Mouse (Mus musculus): ENCODE measurements at regions not wholly inside any gene's neighbourhood (a gene's known extent, or its start where the extent isn't known, plus 50 kb on each side); places are given as distances from the start of the nearest gene placed in this dataset.

- WGBS = 66% methylated on average over 4 of the region's 4 CpGs
- H3K4me1 ChIP-seq = no peaks in the 10 kb centered on the region
These were observed 68.9 kb downstream of the Tbx3 start for GRCm38 (mm10) chr5:119739386-119739785.

GRCm38 (mm10) chr5:119741116-119741515, 70.6 kb downstream of the Tbx3 start:
- WGBS = 10% methylated on average over 6 of the region's 6 CpGs
- Histone ChIP-seq H3K9ac (no peak overlapping the region), H3K9me3 (no peaks in the 10 kb centered on the region), H3K36me3 (no peaks in the 10 kb centered on the region), H3K4me2 (replicated peaks) (no peak overlapping the region), H3K27me3 (replicated peaks) (no peaks in the 10 kb centered on the region; the same call in 1 of the 2 replicates), H3K27ac (no peak overlapping the region), H3K4me1 (no peaks in the 10 kb centered on the region), H3K4me3 (no peak overlapping the region)
- no peak for ATAC-seq (ENCODE audit: low FRiP score, low read depth)

More at GRCm38 (mm10) chr5:119739386-119739785, 68.9 kb downstream of the Tbx3 start:
- H3K4me2 ChIP-seq (replicated peaks) = no peak overlapping the region
- no peaks in the 10 kb centered on the region; the same call in 1 of the 2 replicates for H3K27me3 ChIP-seq (replicated peaks)
- H3K27ac ChIP-seq = no peak overlapping the region
- no peaks in the 10 kb centered on the region for H3K36me3 ChIP-seq
- no peaks in the 10 kb centered on the region for H3K9me3 ChIP-seq
- no peak overlapping the region for H3K9ac ChIP-seq
- ATAC-seq (ENCODE audit: low FRiP score, low read depth) = no peak
- H3K4me3 ChIP-seq = no peak overlapping the region

- peaks cover 21% of the 10 kb centered on the region for H3K27me3 ChIP-seq (replicated peaks)
- WGBS = 84% methylated on average over 10 of the region's 10 CpGs
- H3K36me3 ChIP-seq = no peaks in the 10 kb centered on the region
- H3K9ac ChIP-seq = no peak overlapping the region
- ATAC-seq (ENCODE audit: low FRiP score, low read depth) = no peak
- H3K4me2 ChIP-seq (replicated peaks) = no peak overlapping the region
- no peaks in the 10 kb centered on the region for H3K9me3 ChIP-seq
- no peak overlapping the region for H3K27ac ChIP-seq
- H3K4me1 ChIP-seq = peaks cover 1% of the 10 kb centered on the region
- H3K4me3 ChIP-seq = no peak overlapping the region
These were observed 73.3 kb downstream of the Tbx3 start for GRCm38 (mm10) chr5:119743733-119744132.

- no peak overlapping the region for H3K4me2 ChIP-seq (replicated peaks)
- WGBS = 71% methylated on average over 10 of the region's 10 CpGs
These were observed 76.6 kb downstream of the Tbx3 start for GRCm38 (mm10) chr5:119747038-119747437.

GRCm38 (mm10) chr5:119748667-119749066, 78.2 kb downstream of the Tbx3 start:
- WGBS = under 1% methylated on average over 21 of the region's 21 CpGs
- H3K27ac ChIP-seq = no peak overlapping the region
- H3K4me1 ChIP-seq = peaks cover 7% of the 10 kb centered on the region
- peak overlapping the region; percentile 46 for H3K4me2 ChIP-seq (replicated peaks)
- H3K9ac ChIP-seq = no peak overlapping the region
- H3K9me3 ChIP-seq = no peaks in the 10 kb centered on the region
- no peak overlapping the region for H3K4me3 ChIP-seq
- H3K27me3 ChIP-seq (replicated peaks) = peaks cover 45% of the 10 kb centered on the region
- no peaks in the 10 kb centered on the region for H3K36me3 ChIP-seq
- ATAC-seq (ENCODE audit: low FRiP score, low read depth) = no peak

More at GRCm38 (mm10) chr5:119747038-119747437, 76.6 kb downstream of the Tbx3 start:
- H3K27me3 ChIP-seq (replicated peaks) = peaks cover 45% of the 10 kb centered on the region
- H3K4me1 ChIP-seq = peaks cover 7% of the 10 kb centered on the region
- H3K9ac ChIP-seq = no peak overlapping the region
- ATAC-seq (ENCODE audit: low FRiP score, low read depth) = no peak
- no peak overlapping the region for H3K4me3 ChIP-seq
- no peaks in the 10 kb centered on the region for H3K9me3 ChIP-seq
- H3K36me3 ChIP-seq = no peaks in the 10 kb centered on the region
- no peak overlapping the region for H3K27ac ChIP-seq

- Histone ChIP-seq H3K9ac (no peak overlapping the region), H3K36me3 (no peaks in the 10 kb centered on the region), H3K4me2 (replicated peaks) (peak overlapping the region; percentile 46), H3K4me1 (peaks cover 7% of the 10 kb centered on the region), H3K27me3 (replicated peaks) (peaks cover 45% of the 10 kb centered on the region), H3K9me3 (no peaks in the 10 kb centered on the region), H3K4me3 (no peak overlapping the region), H3K27ac (no peak overlapping the region)
- 5% methylated on average over 14 of the region's 17 CpGs for WGBS
- no peak for ATAC-seq (ENCODE audit: low FRiP score, low read depth)
These were observed 78.7 kb downstream of the Tbx3 start for GRCm38 (mm10) chr5:119749153-119749552.

GRCm38 (mm10) chr5:119755782-119756181, 76.7 kb upstream of the Tbx5 start:
- ATAC-seq (ENCODE audit: low FRiP score, low read depth) = no peak
- H3K4me3 ChIP-seq = no peak overlapping the region
- peaks cover 12% of the 10 kb centered on the region for H3K27me3 ChIP-seq (replicated peaks)
- H3K36me3 ChIP-seq = no peaks in the 10 kb centered on the region
- no peak overlapping the region for H3K4me2 ChIP-seq (replicated peaks)
- no peaks in the 10 kb centered on the region for H3K4me1 ChIP-seq
- no peak overlapping the region for H3K9ac ChIP-seq
- no peaks in the 10 kb centered on the region for H3K9me3 ChIP-seq
- 64% methylated on average over 9 of the region's 9 CpGs for WGBS
- no peak overlapping the region for H3K27ac ChIP-seq

GRCm38 (mm10) chr5:119758880-119759279, 73.6 kb upstream of the Tbx5 start:
- 73% methylated on average over 4 of the region's 4 CpGs for WGBS
- H3K36me3 ChIP-seq = no peaks in the 10 kb centered on the region
- no peak overlapping the region for H3K4me2 ChIP-seq (replicated peaks)
- no peak overlapping the region for H3K27ac ChIP-seq
- H3K9me3 ChIP-seq = no peaks in the 10 kb centered on the region
- H3K27me3 ChIP-seq (replicated peaks) = peaks cover 6% of the 10 kb centered on the region; the same call in 1 of the 2 replicates
- ATAC-seq (ENCODE audit: low FRiP score, low read depth) = no peak
- H3K9ac ChIP-seq = no peak overlapping the region
- H3K4me1 ChIP-seq = no peaks in the 10 kb centered on the region
- H3K4me3 ChIP-seq = no peak overlapping the region

- H3K9ac ChIP-seq = no peak overlapping the region
- no peaks in the 10 kb centered on the region for H3K36me3 ChIP-seq
- no peaks in the 10 kb centered on the region for H3K27me3 ChIP-seq (replicated peaks)
- H3K4me2 ChIP-seq (replicated peaks) = no peak overlapping the region
- no peaks in the 10 kb centered on the region for H3K4me1 ChIP-seq
- no peak overlapping the region for H3K27ac ChIP-seq
- 76% methylated on average over 4 of the region's 4 CpGs for WGBS
- no peak for ATAC-seq (ENCODE audit: low FRiP score, low read depth)
- H3K4me3 ChIP-seq = no peak overlapping the region
- H3K9me3 ChIP-seq = no peaks in the 10 kb centered on the region
These were observed 70.4 kb upstream of the Tbx5 start for GRCm38 (mm10) chr5:119762102-119762501.

GRCm38 (mm10) chr5:119763337-119763736, 69.1 kb upstream of the Tbx5 start:
- Histone ChIP-seq H3K27me3 (replicated peaks) (no peaks in the 10 kb centered on the region), H3K4me2 (replicated peaks) (no peak overlapping the region), H3K36me3 (no peaks in the 10 kb centered on the region), H3K4me3 (no peak overlapping the region), H3K4me1 (no peaks in the 10 kb centered on the region), H3K9ac (no peak overlapping the region), H3K9me3 (no peaks in the 10 kb centered on the region), H3K27ac (no peak overlapping the region)
- no peak for ATAC-seq (ENCODE audit: low FRiP score, low read depth)
- WGBS = 61% methylated on average over 7 of the region's 7 CpGs

- H3K27ac ChIP-seq = no peak overlapping the region
- no peaks in the 10 kb centered on the region for H3K9me3 ChIP-seq
- no peak overlapping the region for H3K9ac ChIP-seq
- H3K4me3 ChIP-seq = no peak overlapping the region
- no peak for ATAC-seq (ENCODE audit: low FRiP score, low read depth)
- 54% methylated on average over 13 of the region's 13 CpGs for WGBS
- no peaks in the 10 kb centered on the region for H3K4me1 ChIP-seq
- H3K36me3 ChIP-seq = no peaks in the 10 kb centered on the region
- H3K27me3 ChIP-seq (replicated peaks) = no peaks in the 10 kb centered on the region
- no peak overlapping the region for H3K4me2 ChIP-seq (replicated peaks)
These were observed 66.1 kb upstream of the Tbx5 start for GRCm38 (mm10) chr5:119766372-119766771.

GRCm38 (mm10) chr5:119770951-119771350, 61.5 kb upstream of the Tbx5 start:
- Histone ChIP-seq H3K36me3 (no peaks in the 10 kb centered on the region), H3K4me3 (no peak overlapping the region), H3K9ac (no peak overlapping the region), H3K4me1 (no peaks in the 10 kb centered on the region), H3K27me3 (replicated peaks) (no peaks in the 10 kb centered on the region), H3K9me3 (no peaks in the 10 kb centered on the region), H3K4me2 (replicated peaks) (no peak overlapping the region), H3K27ac (no peak overlapping the region)
- 75% methylated on average over 2 of the region's 2 CpGs for WGBS
- ATAC-seq (ENCODE audit: low FRiP score, low read depth) = no peak

GRCm38 (mm10) chr5:119776106-119776887, 56.2 kb upstream of the Tbx5 start:
- no peak overlapping the region for H3K4me2 ChIP-seq (replicated peaks)
- no peak overlapping the region for H3K27ac ChIP-seq
- peaks cover 4% of the 10 kb centered on the region; the same call in 1 of the 2 replicates for H3K27me3 ChIP-seq (replicated peaks)
- H3K9ac ChIP-seq = no peak overlapping the region
- H3K9me3 ChIP-seq = no peaks in the 10 kb centered on the region
- WGBS = 73% methylated on average over 9 of the region's 9 CpGs
- H3K4me1 ChIP-seq = no peaks in the 10 kb centered on the region
- no peak overlapping the region for H3K4me3 ChIP-seq
- H3K36me3 ChIP-seq = no peaks in the 10 kb centered on the region
- no peak for ATAC-seq (ENCODE audit: low FRiP score, low read depth)

All from neural tube, embryonic 12.5 days (tissue).